Mouse (Mus musculus): ENCODE data around the gene Atp5b. TPM values are rescaled to one million over a fixed set of nuclear protein-coding genes. Genes with fewer than 3 reads are reported as not detected.
A peak's percentile ranks its signal among the peaks of the same experiment; 100 is the strongest.
"Not testable (repeated sequence)": the region's sequence is repeated elsewhere in the genome, so short reads cannot be mapped to it uniquely, and the experiment has no call there.

The Atp5b gene
- polyA plus RNA-seq, 1 experiment from 2014 or later = 2,035 TPM

GRCm38 (mm10) chr10:128081807-128082476, 1.1 kb upstream of the Atp5b start:
- WGBS = 72% methylated on average over 6 of the region's 6 CpGs
- Histone ChIP-seq H3K27me3 (ENCODE audit: control insufficient read depth, insufficient read depth, low read length) (no peaks in the 10 kb centered on the region), H3K4me2 (ENCODE audit: low read length) (peak overlapping the region; percentile 67), H3K4me1 (ENCODE audit: control insufficient read depth, insufficient read depth, low read length) (peaks cover 11% of the 10 kb centered on the region), H3K27ac (replicated peaks; ENCODE audit: low read depth, low read length) (no peak overlapping the region), H3K9ac (replicated peaks; ENCODE audit: low read length) (peak overlapping the region; percentile 63; the same call in 1 of the 2 replicates), H3K36me3 (ENCODE audit: control insufficient read depth, insufficient read depth, low read length) (peaks cover 29% of the 10 kb centered on the region), H3K9me3 (ENCODE audit: control insufficient read depth, low read length) (no peaks in the 10 kb centered on the region), H3K4me3 (replicated peaks; ENCODE audit: low read depth, low read length) (peak overlapping the region; percentile 96)
- ATAC-seq (ENCODE audit: low FRiP score, low TSS enrichment) = no peak
- DNase-seq = no peak

- WGBS = 17% methylated on average over 9 of the region's 9 CpGs
- Histone ChIP-seq H3K4me2 (ENCODE audit: low read length) (peak overlapping the region; percentile 67), H3K4me1 (ENCODE audit: control insufficient read depth, insufficient read depth, low read length) (peaks cover 11% of the 10 kb centered on the region), H3K9me3 (ENCODE audit: control insufficient read depth, low read length) (no peaks in the 10 kb centered on the region), H3K4me3 (replicated peaks; ENCODE audit: low read depth, low read length) (peak overlapping the region; percentile 96), H3K27ac (replicated peaks; ENCODE audit: low read depth, low read length) (peak overlapping the region; percentile 79), H3K27me3 (ENCODE audit: control insufficient read depth, insufficient read depth, low read length) (no peaks in the 10 kb centered on the region), H3K36me3 (ENCODE audit: control insufficient read depth, insufficient read depth, low read length) (peaks cover 34% of the 10 kb centered on the region), H3K9ac (replicated peaks; ENCODE audit: low read length) (peak overlapping the region; percentile 63)
- no peak for DNase-seq
- no peak for ATAC-seq (ENCODE audit: low FRiP score, low TSS enrichment)
Observed at GRCm38 (mm10) chr10:128082477-128082808, 630 bp upstream of the Atp5b start.

GRCm38 (mm10) chr10:128083688-128084087, 615 bp downstream of the Atp5b start:
- Histone ChIP-seq H3K9me3 (ENCODE audit: control insufficient read depth, low read length) (no peaks in the 10 kb centered on the region), H3K4me3 (replicated peaks; ENCODE audit: low read depth, low read length) (peak overlapping the region; percentile 96), H3K27ac (replicated peaks; ENCODE audit: low read depth, low read length) (peak overlapping the region; percentile 92), H3K27me3 (ENCODE audit: control insufficient read depth, insufficient read depth, low read length) (no peaks in the 10 kb centered on the region), H3K9ac (replicated peaks; ENCODE audit: low read length) (peak overlapping the region; percentile 96), H3K36me3 (ENCODE audit: control insufficient read depth, insufficient read depth, low read length) (peaks cover 40% of the 10 kb centered on the region), H3K4me2 (ENCODE audit: low read length) (peak overlapping the region; percentile 82), H3K4me1 (ENCODE audit: control insufficient read depth, insufficient read depth, low read length) (peaks cover 11% of the 10 kb centered on the region)
- ATAC-seq (ENCODE audit: low FRiP score, low TSS enrichment) = 0 out of 2 replicates have a peak, but pooled peaks have one; percentile 3
- DNase-seq = peak; percentile 51
- WGBS = under 1% methylated on average over 22 of the region's 22 CpGs

GRCm38 (mm10) chr10:128084160-128084559, 1.1 kb downstream of the Atp5b start:
- WGBS = 6% methylated on average over 3 of the region's 3 CpGs
- no peak overlapping the region for H3K27ac ChIP-seq (replicated peaks; ENCODE audit: low read depth, low read length)
- H3K4me1 ChIP-seq (ENCODE audit: control insufficient read depth, insufficient read depth, low read length) = peaks cover 11% of the 10 kb centered on the region
- H3K36me3 ChIP-seq (ENCODE audit: control insufficient read depth, insufficient read depth, low read length) = peaks cover 45% of the 10 kb centered on the region
- DNase-seq = no peak
- peak overlapping the region; percentile 82 for H3K4me2 ChIP-seq (ENCODE audit: low read length)
- ATAC-seq (ENCODE audit: low FRiP score, low TSS enrichment) = no peak
- H3K9ac ChIP-seq (replicated peaks; ENCODE audit: low read length) = peak overlapping the region; percentile 96
- H3K4me3 ChIP-seq (replicated peaks; ENCODE audit: low read depth, low read length) = peak overlapping the region; percentile 96
- no peaks in the 10 kb centered on the region for H3K9me3 ChIP-seq (ENCODE audit: control insufficient read depth, low read length)
- no peaks in the 10 kb centered on the region for H3K27me3 ChIP-seq (ENCODE audit: control insufficient read depth, insufficient read depth, low read length)

GRCm38 (mm10) chr10:128086391-128086790, 3.3 kb downstream of the Atp5b start:
- Histone ChIP-seq H3K36me3 (ENCODE audit: control insufficient read depth, insufficient read depth, low read length) (peaks cover 63% of the 10 kb centered on the region), H3K27me3 (ENCODE audit: control insufficient read depth, insufficient read depth, low read length) (no peaks in the 10 kb centered on the region), H3K4me2 (ENCODE audit: low read length) (no peak overlapping the region), H3K9ac (replicated peaks; ENCODE audit: low read length) (no peak overlapping the region), H3K27ac (replicated peaks; ENCODE audit: low read depth, low read length) (no peak overlapping the region), H3K4me1 (ENCODE audit: control insufficient read depth, insufficient read depth, low read length) (peaks cover 17% of the 10 kb centered on the region), H3K4me3 (replicated peaks; ENCODE audit: low read depth, low read length) (no peak overlapping the region), H3K9me3 (ENCODE audit: control insufficient read depth, low read length) (no peaks in the 10 kb centered on the region)
- 80% methylated on average over 6 of the region's 6 CpGs for WGBS
- ATAC-seq (ENCODE audit: low FRiP score, low TSS enrichment) (no peak), DNase-seq (peak; percentile 65)

GRCm38 (mm10) chr10:128087216-128087615, 4.1 kb downstream of the Atp5b start:
- DNase-seq; H3K27me3 ChIP-seq (ENCODE audit: control insufficient read depth, insufficient read depth, low read length); ATAC-seq (ENCODE audit: low FRiP score, low TSS enrichment); H3K4me2 ChIP-seq (ENCODE audit: low read length); H3K9ac ChIP-seq (replicated peaks; ENCODE audit: low read length); H3K27ac ChIP-seq (replicated peaks; ENCODE audit: low read depth, low read length); H3K4me3 ChIP-seq (replicated peaks; ENCODE audit: low read depth, low read length); H3K9me3 ChIP-seq (ENCODE audit: control insufficient read depth, low read length): not testable (repeated sequence)
- 87% methylated on average over 2 of the region's 2 CpGs for WGBS
- peaks cover 21% of the 10 kb centered on the region for H3K4me1 ChIP-seq (ENCODE audit: control insufficient read depth, insufficient read depth, low read length)
- H3K36me3 ChIP-seq (ENCODE audit: control insufficient read depth, insufficient read depth, low read length) = peaks cover 63% of the 10 kb centered on the region

- DNase-seq = no peak
- Histone ChIP-seq H3K4me3 (replicated peaks; ENCODE audit: low read depth, low read length) (no peak overlapping the region), H3K4me1 (ENCODE audit: control insufficient read depth, insufficient read depth, low read length) (peaks cover 21% of the 10 kb centered on the region), H3K27me3 (ENCODE audit: control insufficient read depth, insufficient read depth, low read length) (no peaks in the 10 kb centered on the region), H3K27ac (replicated peaks; ENCODE audit: low read depth, low read length) (no peak overlapping the region), H3K9ac (replicated peaks; ENCODE audit: low read length) (no peak overlapping the region), H3K36me3 (ENCODE audit: control insufficient read depth, insufficient read depth, low read length) (peaks cover 63% of the 10 kb centered on the region), H3K9me3 (ENCODE audit: control insufficient read depth, low read length) (no peaks in the 10 kb centered on the region), H3K4me2 (ENCODE audit: low read length) (no peak overlapping the region)
- ATAC-seq (ENCODE audit: low FRiP score, low TSS enrichment) = no peak
- WGBS = 95% methylated on average over 5 of the region's 5 CpGs
Observed at GRCm38 (mm10) chr10:128088181-128088580, 5.1 kb downstream of the Atp5b start.

GRCm38 (mm10) chr10:128089842-128090241, 6.8 kb downstream of the Atp5b start:
- DNase-seq (no peak), ATAC-seq (ENCODE audit: low FRiP score, low TSS enrichment) (no peak)
- no peak overlapping the region for H3K4me2 ChIP-seq (ENCODE audit: low read length)
- 79% methylated on average over 5 of the region's 5 CpGs for WGBS
- H3K27me3 ChIP-seq (ENCODE audit: control insufficient read depth, insufficient read depth, low read length) = no peaks in the 10 kb centered on the region
- H3K4me3 ChIP-seq (replicated peaks; ENCODE audit: low read depth, low read length) = no peak overlapping the region
- H3K9me3 ChIP-seq (ENCODE audit: control insufficient read depth, low read length) = no peaks in the 10 kb centered on the region
- no peak overlapping the region for H3K9ac ChIP-seq (replicated peaks; ENCODE audit: low read length)
- peaks cover 61% of the 10 kb centered on the region for H3K36me3 ChIP-seq (ENCODE audit: control insufficient read depth, insufficient read depth, low read length)
- no peak overlapping the region for H3K27ac ChIP-seq (replicated peaks; ENCODE audit: low read depth, low read length)
- peaks cover 29% of the 10 kb centered on the region for H3K4me1 ChIP-seq (ENCODE audit: control insufficient read depth, insufficient read depth, low read length)
